Mouse (Mus musculus) activated CD4-positive, CD25-positive, alpha-beta regulatory T cell, adult 4 months (primary cell): ENCODE data around the gene Uck1. TPM values are rescaled to one million over a fixed set of nuclear protein-coding genes. Genes with fewer than 3 reads are reported as not detected.
"Not testable (repeated sequence)": the region's sequence is repeated elsewhere in the genome, so short reads cannot be mapped to it uniquely, and the experiment has no call there.

Source experiments
- ATAC-seq: one replicate; pipeline ENCODE4 v1.8.0; 2017
- polyA plus RNA-seq, 2 experiments: library from polyadenylated mRNA; unstranded; fragments of 100-300 nt; shearing (Covaris generic); gene quantifications; one replicate each; pipeline ENCODE4 v1.2.1; 2017

The Uck1 gene
- 10 to 100 TPM; 30.4 to 34.4 TPM for polyA plus RNA-seq

- peak; percentile 93 for ATAC-seq
These were observed at the start of gene Uck1 for GRCm38 (mm10) chr2:32259657-32260417. Gene Uck1 (minus strand): TSS chr2:32260159.

- ATAC-seq = no peak
These were observed 49.1 kb upstream of the Uck1 start for GRCm38 (mm10) chr2:32308870-32309568.

GRCm38 (mm10) chr2:32307941-32308760 lies 48.2 kb upstream of the Uck1 start:
- no peak for ATAC-seq

GRCm38 (mm10) chr2:32307247-32307798 lies 47.4 kb upstream of the Uck1 start:
- no peak for ATAC-seq

- no peak for ATAC-seq
These were observed 46.2 kb upstream of the Uck1 start for GRCm38 (mm10) chr2:32306176-32306575.

GRCm38 (mm10) chr2:32305668-32306067 lies 45.7 kb upstream of the Uck1 start:
- no peak for ATAC-seq

- no peak for ATAC-seq
These were observed 44.3 kb upstream of the Uck1 start for GRCm38 (mm10) chr2:32304145-32304832.

- no peak for ATAC-seq
These were observed 43.0 kb upstream of the Uck1 start for GRCm38 (mm10) chr2:32302952-32303351.

GRCm38 (mm10) chr2:32299469-32299868 lies 39.5 kb upstream of the Uck1 start:
- no peak for ATAC-seq

- not testable (repeated sequence) for ATAC-seq
These were observed 35.9 kb upstream of the Uck1 start for GRCm38 (mm10) chr2:32295842-32296241.

GRCm38 (mm10) chr2:32295285-32295684 lies 35.3 kb upstream of the Uck1 start:
- ATAC-seq = no peak

GRCm38 (mm10) chr2:32294348-32294747 lies 34.4 kb upstream of the Uck1 start:
- no peak for ATAC-seq

GRCm38 (mm10) chr2:32289578-32289977 lies 29.6 kb upstream of the Uck1 start:
- no peak for ATAC-seq

- no peak for ATAC-seq
These were observed 28.5 kb upstream of the Uck1 start for GRCm38 (mm10) chr2:32288371-32288931.

- peak; percentile 100 for ATAC-seq
These were observed 28.0 kb upstream of the Uck1 start, which contains the start of gene Swi5 for GRCm38 (mm10) chr2:32287923-32288367. Gene Swi5 (minus strand): TSS chr2:32288075.

- no peak for ATAC-seq
These were observed 27.4 kb upstream of the Uck1 start, which contains the start of gene Golga2 for GRCm38 (mm10) chr2:32287334-32287840. Gene Golga2 (plus strand): TSS chr2:32287384.

- ATAC-seq = no peak
These were observed 24.0 kb upstream of the Uck1 start for GRCm38 (mm10) chr2:32283986-32284385.

- no peak for ATAC-seq
These were observed 22.8 kb upstream of the Uck1 start for GRCm38 (mm10) chr2:32282727-32283126.

- no peak for ATAC-seq
These were observed 22.3 kb upstream of the Uck1 start for GRCm38 (mm10) chr2:32282289-32282688.

- no peak for ATAC-seq
These were observed 15.9 kb upstream of the Uck1 start for GRCm38 (mm10) chr2:32275823-32276222.

- ATAC-seq = peak; percentile 34
These were observed 676 bp upstream of the Uck1 start for GRCm38 (mm10) chr2:32260635-32261034.
